Mouse (Mus musculus) forebrain, postnatal 0 days (tissue): Measurements from ENCODE around the gene Phtf1. TPM values are rescaled to one million over a fixed set of nuclear protein-coding genes. Genes with fewer than 3 reads are reported as not detected.
A peak's percentile ranks its signal among the peaks of the same experiment; 100 is the strongest.

Experiments used
- ATAC-seq: fragments of 200-750 bp; cut with Nextera tagmentation; 2 replicates; pipeline ENCODE4 v1.8.0; 2017; ENCODE audit warnings: mild to moderate bottlenecking, moderate library complexity
- DNase-seq: peaks from one replicate; pipeline ENCODE4 v3.0.0-alpha.2; 2015
- H3K27ac ChIP-seq: fragments of 300-500 bp; sonication (generic); 2 replicates; pipeline ENCODE4 v1.5.1; 2014; ENCODE audit warnings: low read depth, mild to moderate bottlenecking, antibody characterized with exemption, low read length, moderate library complexity, mixed read lengths
- H3K27me3 ChIP-seq: fragments of 300-500 bp; sonication (generic); 2 replicates; pipeline ENCODE4 v1.6.1; 2014; ENCODE audit warnings: mild to moderate bottlenecking, low read length, mixed read lengths; ENCODE audit not compliant: insufficient read depth
- H3K36me3 ChIP-seq: fragments of 300-500 bp; sonication (generic); 2 replicates; pipeline ENCODE4 v1.6.1; 2014; ENCODE audit warnings: mild to moderate bottlenecking, moderate library complexity; ENCODE audit not compliant: insufficient read depth
- H3K4me1 ChIP-seq: fragments of 300-500 bp; sonication (generic); 2 replicates; pipeline ENCODE4 v1.6.1; 2014; ENCODE audit warnings: antibody characterized with exemption; ENCODE audit not compliant: insufficient read depth
- H3K4me2 ChIP-seq: fragments of 300-500 bp; sonication (generic); 2 replicates; pipeline ENCODE4 v1.6.1; 2014; ENCODE audit warnings: low read depth, mild to moderate bottlenecking, moderate library complexity
- H3K4me3 ChIP-seq: fragments of 300-500 bp; sonication (generic); 2 replicates; pipeline ENCODE4 v1.5.1; 2014; ENCODE audit warnings: low read depth, low read length, mixed read lengths
- H3K9ac ChIP-seq: fragments of 300-500 bp; sonication (generic); 2 replicates; pipeline ENCODE4 v1.6.1; 2014; ENCODE audit warnings: mild to moderate bottlenecking
- H3K9me3 ChIP-seq: fragments of 300-500 bp; sonication (generic); 2 replicates; pipeline ENCODE4 v1.6.1; 2016; ENCODE audit warnings: low read length
- CTCF ChIP-seq: sonication (generic); IDR thresholded peaks from 2 replicates; pipeline ENCODE4 v1.5.1; 2016; ENCODE audit warnings: antibody characterized with exemption, control low read depth, low read depth
- WGBS: fragments of 180-500 bp; shearing (Covaris S2); extraction: QIAGEN DNeasy Blood & Tissue Kit; methylation state at CpG from one replicate; pipeline ENCODE4 v1.1.7; 2014; 5-methylcytosine and 5-hydroxymethylcytosine counted together
- polyA plus RNA-seq: library from polyadenylated mRNA; unstranded; fragments of >200 nt; fragmentation: Nextera tagmentation; extraction: Ambion mirVana; gene quantifications from 2 replicates; pipeline ENCODE4 v1.2.1, GENCODE M21; 2015
- total RNA-seq: library from RNA; depleted of rRNA; stranded (reverse); fragments of >200 nt; gene quantifications from 2 replicates; pipeline ENCODE4 v1.2.3, GENCODE M21; 2014; rRNA removed

The Phtf1 gene
- total RNA-seq (25.9 and 31.2 TPM in 2 replicates), polyA plus RNA-seq (12.1 and 15.3 TPM in 2 replicates)

- peaks cover 12% of the 10 kb centered on the region; the same call in 1 of the 2 replicates for H3K36me3 ChIP-seq
- H3K9me3 ChIP-seq, result no peaks in the 10 kb centered on the region
- peak within 1 kb of the TSS; percentile 91 for H3K9ac ChIP-seq
- peak within 1 kb of the TSS; percentile 80 for H3K4me2 ChIP-seq
- ATAC-seq (peak; percentile 93), DNase-seq (peak; percentile 90)
- no peak for TF ChIP-seq CTCF
- peaks cover 8% of the 10 kb centered on the region; the same call in 1 of the 2 replicates for H3K4me1 ChIP-seq
- no peaks in the 10 kb centered on the region for H3K27me3 ChIP-seq
- under 1% methylated on average over 70 of the region's 70 CpGs for WGBS
- peak within 1 kb of the TSS; percentile 91 for H3K4me3 ChIP-seq
- H3K27ac ChIP-seq, result peak within 1 kb of the TSS; percentile 96
Measured at GRCm38 (mm10) chr3:103967861-103968691, at the start of gene Phtf1. TSS of gene Phtf1 (plus strand) at chr3:103968110.

GRCm38 (mm10) chr3:103920094-103920493 lies 47.8 kb upstream of the Phtf1 start:
- WGBS, result 100% methylated on average over 1 of the region's 1 CpGs
- H3K4me3 ChIP-seq, result no peak overlapping the region
- no peak overlapping the region for H3K27ac ChIP-seq
- no peak for DNase-seq
- H3K4me2 ChIP-seq, result no peak overlapping the region
- no peaks in the 10 kb centered on the region for H3K9me3 ChIP-seq
- no peaks in the 10 kb centered on the region for H3K36me3 ChIP-seq
- peaks cover 9% of the 10 kb centered on the region; the same call in 1 of the 2 replicates for H3K4me1 ChIP-seq
- H3K9ac ChIP-seq, result no peak overlapping the region
- TF ChIP-seq CTCF, result no peak
- no peaks in the 10 kb centered on the region for H3K27me3 ChIP-seq
- ATAC-seq, result no peak

GRCm38 (mm10) chr3:103925302-103925701 lies 42.6 kb upstream of the Phtf1 start:
- H3K9ac ChIP-seq, result no peak overlapping the region
- H3K4me3 ChIP-seq, result no peak overlapping the region
- ATAC-seq (no peak), DNase-seq (no peak)
- H3K36me3 ChIP-seq, result no peaks in the 10 kb centered on the region
- WGBS, result 41% methylated on average over 3 of the region's 3 CpGs
- H3K27me3 ChIP-seq, result no peaks in the 10 kb centered on the region
- H3K9me3 ChIP-seq, result no peaks in the 10 kb centered on the region
- H3K4me1 ChIP-seq, result 0 out of 2 replicates have a peak, but pooled peaks cover 4% of the 10 kb centered on the region
- TF ChIP-seq CTCF, result no peak
- no peak overlapping the region for H3K4me2 ChIP-seq
- H3K27ac ChIP-seq, result no peak overlapping the region

GRCm38 (mm10) chr3:103927511-103927910 lies 40.4 kb upstream of the Phtf1 start:
- 31% methylated on average over 6 of the region's 6 CpGs for WGBS
- H3K4me2 ChIP-seq, result no peak overlapping the region
- peaks cover 6% of the 10 kb centered on the region; the same call in 1 of the 2 replicates for H3K36me3 ChIP-seq
- no peak for TF ChIP-seq CTCF
- no peaks in the 10 kb centered on the region for H3K27me3 ChIP-seq
- no peak for DNase-seq
- H3K9ac ChIP-seq, result no peak overlapping the region
- no peak overlapping the region for H3K4me3 ChIP-seq
- no peak for ATAC-seq
- H3K4me1 ChIP-seq, result 0 out of 2 replicates have a peak, but pooled peaks cover 4% of the 10 kb centered on the region
- H3K27ac ChIP-seq, result no peak overlapping the region
- H3K9me3 ChIP-seq, result no peaks in the 10 kb centered on the region

GRCm38 (mm10) chr3:103944794-103945562 lies 22.9 kb upstream of the Phtf1 start:
- no peaks in the 10 kb centered on the region for H3K36me3 ChIP-seq
- H3K27ac ChIP-seq, result peak overlapping the region; percentile 31; the same call in 1 of the 2 replicates
- WGBS, result 12% methylated on average over 1 of the region's 1 CpGs
- DNase-seq (peak; percentile 85), ATAC-seq (peak; percentile 94)
- H3K9me3 ChIP-seq, result no peaks in the 10 kb centered on the region
- no peak overlapping the region for H3K4me3 ChIP-seq
- no peak overlapping the region for H3K9ac ChIP-seq
- no peaks in the 10 kb centered on the region for H3K27me3 ChIP-seq
- no peak for TF ChIP-seq CTCF
- 0 out of 2 replicates have a peak, but pooled peaks cover 4% of the 10 kb centered on the region for H3K4me1 ChIP-seq
- no peak overlapping the region for H3K4me2 ChIP-seq

- H3K9ac ChIP-seq, result no peak overlapping the region
- H3K27me3 ChIP-seq, result no peaks in the 10 kb centered on the region
- ATAC-seq (no peak), DNase-seq (no peak)
- 0 out of 2 replicates have a peak, but pooled peaks cover 4% of the 10 kb centered on the region for H3K4me1 ChIP-seq
- TF ChIP-seq CTCF, result no peak
- no peaks in the 10 kb centered on the region for H3K36me3 ChIP-seq
- H3K27ac ChIP-seq, result no peak overlapping the region
- no peak overlapping the region for H3K4me2 ChIP-seq
- H3K9me3 ChIP-seq, result no peaks in the 10 kb centered on the region
- 88% methylated on average over 7 of the region's 7 CpGs for WGBS
- no peak overlapping the region for H3K4me3 ChIP-seq
Measured at GRCm38 (mm10) chr3:103948666-103949065, 19.2 kb upstream of the Phtf1 start.
